Mouse (Mus musculus): ENCODE data around the gene Galnt14. TPM values are rescaled to one million over a fixed set of nuclear protein-coding genes. Genes with fewer than 3 reads are reported as not detected.

Gene Galnt14
- polyA plus RNA-seq, 1 experiment = 7.6 TPM

DNA sequence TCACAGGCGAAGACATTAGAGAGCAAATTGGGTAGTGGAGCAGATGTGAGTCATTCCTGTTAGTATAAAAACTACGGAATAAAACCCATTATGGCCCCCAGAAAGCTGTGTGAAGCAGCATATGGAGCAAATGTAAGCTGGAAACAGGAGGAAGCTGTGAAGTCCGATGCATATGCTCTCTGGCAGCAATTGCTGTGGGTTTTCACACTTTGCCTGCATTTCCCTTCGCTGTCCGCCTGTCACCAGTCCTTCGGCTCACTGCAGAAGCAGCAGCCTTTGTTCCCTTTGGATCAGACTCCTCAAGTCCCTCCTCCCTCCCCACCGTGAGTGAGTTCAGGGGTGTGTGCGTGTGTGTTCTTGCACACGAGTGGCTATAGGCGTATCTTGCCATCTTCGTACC lies 3.1 kb upstream of the Galnt14 start:
- Histone ChIP-seq H3K4me1 (ENCODE audit: control insufficient read depth, insufficient read depth, low read length) (no peaks in the 10 kb centered on the region; the same call in 1 of the 2 replicates), H3K27ac (ENCODE audit: insufficient read depth, low read length) (no peak overlapping the region), H3K4me3 (replicated peaks; ENCODE audit: insufficient read depth, low read depth, low read length) (no peak overlapping the region), H3K27me3 (ENCODE audit: control insufficient read depth, insufficient read depth, low read length) (no peaks in the 10 kb centered on the region; the same call in 1 of the 2 replicates)
- peak; percentile 28 to 32 for DNase-seq
- no peak for TF ChIP-seq POLR2A (IDR thresholded peaks at IDR 0.05; ENCODE audit: borderline replicate concordance, insufficient read depth, low read length)
- TF ChIP-seq CTCF (IDR thresholded peaks at IDR 0.05; ENCODE audit: borderline replicate concordance, insufficient read depth, low read depth, low read length) = no peak
- whole genome bisulfite sequencing = 58% methylated on average over 11 of the region's 11 CpGs

DNA sequence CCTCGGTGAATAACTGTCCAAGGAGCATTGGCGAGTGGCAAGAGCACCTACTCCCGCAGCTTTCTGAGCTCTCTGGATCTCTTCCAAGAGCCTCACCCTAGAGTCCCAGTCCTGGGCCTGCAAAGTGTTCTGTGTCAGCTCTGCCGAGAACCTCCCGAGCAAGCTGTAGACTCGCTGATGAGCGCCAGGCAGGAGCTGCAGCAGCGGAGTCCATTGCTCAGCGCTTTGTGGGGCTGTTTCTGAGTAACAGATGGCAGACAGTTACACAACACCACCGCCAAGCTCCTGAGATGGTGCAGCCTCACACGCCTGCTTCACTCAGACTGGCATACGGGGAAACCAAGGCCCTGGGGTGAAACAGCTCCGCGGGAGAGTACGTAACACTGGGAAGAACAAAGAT lies 1.7 kb upstream of the Galnt14 start:
- no peak for TF ChIP-seq CTCF (IDR thresholded peaks at IDR 0.05; ENCODE audit: borderline replicate concordance, insufficient read depth, low read depth, low read length)
- no peak for TF ChIP-seq POLR2A (IDR thresholded peaks at IDR 0.05; ENCODE audit: borderline replicate concordance, insufficient read depth, low read length)
- H3K27ac ChIP-seq (ENCODE audit: insufficient read depth, low read length) = no peak overlapping the region
- H3K4me1 ChIP-seq (ENCODE audit: control insufficient read depth, insufficient read depth, low read length) = no peaks in the 10 kb centered on the region; the same call in 1 of the 2 replicates
- peak; percentile 57 to 73 for DNase-seq
- 18% methylated on average over 15 of the region's 15 CpGs for whole genome bisulfite sequencing
- H3K4me3 ChIP-seq (replicated peaks; ENCODE audit: insufficient read depth, low read depth, low read length) = no peak overlapping the region
- no peaks in the 10 kb centered on the region; the same call in 1 of the 2 replicates for H3K27me3 ChIP-seq (ENCODE audit: control insufficient read depth, insufficient read depth, low read length)

DNA sequence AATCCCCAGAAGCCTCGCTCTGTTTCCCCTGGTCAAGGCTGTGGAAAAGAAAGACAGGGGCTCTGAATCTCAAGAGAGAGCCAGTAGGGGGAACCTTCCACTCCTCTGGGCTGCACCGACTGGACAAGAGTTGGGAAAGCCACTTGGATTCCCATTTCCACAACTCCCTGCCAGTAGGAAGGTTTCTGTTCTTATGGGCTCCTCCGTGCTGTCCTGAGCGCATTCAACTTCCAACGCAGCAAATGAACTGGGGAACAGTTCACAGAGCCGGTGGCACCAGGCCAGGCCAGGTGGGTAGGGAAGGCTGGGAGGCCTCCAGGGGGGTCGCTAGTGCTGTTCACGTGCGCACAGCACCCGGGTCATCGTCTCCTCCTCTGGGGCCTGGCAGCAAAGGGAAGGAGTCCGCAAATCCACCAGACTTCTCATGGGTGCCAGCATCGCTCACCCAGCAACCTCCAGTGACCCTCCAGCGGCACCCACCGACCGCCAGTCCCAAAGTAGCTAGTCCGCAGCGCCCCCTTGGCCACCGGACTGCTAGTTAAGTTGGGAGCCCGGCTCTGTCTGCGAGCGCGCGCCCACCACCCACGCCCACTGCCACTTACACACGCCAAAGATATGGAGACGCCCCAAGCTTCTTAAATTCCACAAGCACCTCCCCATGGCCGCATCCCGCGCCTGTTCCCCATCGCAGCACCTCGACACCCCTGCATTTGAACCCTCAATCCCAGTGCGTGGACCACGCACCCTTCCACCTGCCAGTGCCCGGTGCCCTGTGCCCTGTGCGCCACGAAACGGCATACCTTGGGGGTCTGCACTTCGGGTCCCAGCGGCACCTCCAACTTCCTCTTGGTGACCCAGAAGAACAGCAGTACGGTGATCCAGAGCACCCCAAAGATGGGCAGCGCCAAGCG lies 867 bp downstream of the Galnt14 start:
- H3K27me3 ChIP-seq (ENCODE audit: control insufficient read depth, insufficient read depth, low read length) = no peaks in the 10 kb centered on the region; the same call in 1 of the 2 replicates
- DNase-seq = peak; percentile 12 to 29
- WGBS = 2% methylated on average over 43 of the region's 43 CpGs
- peak overlapping the region; percentile 49 for H3K4me3 ChIP-seq (replicated peaks; ENCODE audit: insufficient read depth, low read depth, low read length)
- TF ChIP-seq CTCF (IDR thresholded peaks at IDR 0.05; ENCODE audit: borderline replicate concordance, insufficient read depth, low read depth, low read length) = no peak
- TF ChIP-seq POLR2A (IDR thresholded peaks at IDR 0.05; ENCODE audit: borderline replicate concordance, insufficient read depth, low read length) = no peak
- H3K4me1 ChIP-seq (ENCODE audit: control insufficient read depth, insufficient read depth, low read length) = no peaks in the 10 kb centered on the region; the same call in 1 of the 2 replicates
- no peak overlapping the region for H3K27ac ChIP-seq (ENCODE audit: insufficient read depth, low read length)

DNA sequence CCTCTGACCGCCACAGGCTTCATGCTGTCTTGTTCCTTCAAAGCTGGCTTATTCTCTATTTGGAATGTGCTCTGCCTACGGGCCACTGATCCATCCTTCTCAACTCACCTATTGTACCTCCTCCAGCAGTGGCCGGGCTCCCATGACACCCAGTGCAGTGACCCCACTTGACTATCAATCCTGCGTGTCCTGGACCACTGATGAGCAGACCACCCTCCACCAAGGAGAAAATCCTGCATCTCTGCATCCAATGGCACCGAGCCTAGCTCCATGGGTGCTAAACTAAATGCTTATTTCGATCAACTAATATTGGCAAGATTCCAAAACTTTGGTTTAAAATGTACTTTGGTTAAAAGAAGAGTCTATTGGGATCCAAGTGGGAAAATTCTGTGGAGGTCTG lies 1.8 kb downstream of the Galnt14 start:
- WGBS = 74% methylated on average over 6 of the region's 6 CpGs
- no peak overlapping the region for H3K4me3 ChIP-seq (replicated peaks; ENCODE audit: insufficient read depth, low read depth, low read length)
- TF ChIP-seq CTCF (IDR thresholded peaks at IDR 0.05; ENCODE audit: borderline replicate concordance, insufficient read depth, low read depth, low read length) = no peak
- H3K4me1 ChIP-seq (ENCODE audit: control insufficient read depth, insufficient read depth, low read length) = no peaks in the 10 kb centered on the region; the same call in 1 of the 2 replicates
- no peaks in the 10 kb centered on the region; the same call in 1 of the 2 replicates for H3K27me3 ChIP-seq (ENCODE audit: control insufficient read depth, insufficient read depth, low read length)
- no peak for DNase-seq
- H3K27ac ChIP-seq (ENCODE audit: insufficient read depth, low read length) = no peak overlapping the region

DNA sequence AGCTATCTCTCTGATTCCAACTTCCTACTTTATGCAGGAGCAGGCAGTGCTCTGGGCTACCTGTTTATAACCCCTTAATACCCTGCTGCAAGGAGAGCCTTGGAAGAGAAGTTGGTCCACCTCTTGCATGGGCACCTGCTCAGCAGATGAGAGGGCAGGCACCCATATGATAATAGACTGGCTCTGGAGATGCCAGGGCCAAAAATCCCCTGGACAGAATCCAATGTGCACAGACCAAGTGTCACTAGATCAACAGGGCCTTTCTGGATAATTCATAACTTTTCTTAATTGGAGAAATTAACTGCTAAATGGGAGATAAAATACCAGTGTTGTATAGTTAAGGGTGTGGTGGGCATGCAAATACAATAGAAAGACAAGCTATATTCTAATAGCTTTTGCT lies 6.7 kb downstream of the Galnt14 start:
- Histone ChIP-seq H3K27me3 (ENCODE audit: control insufficient read depth, insufficient read depth, low read length) (no peaks in the 10 kb centered on the region; the same call in 1 of the 2 replicates), H3K27ac (ENCODE audit: insufficient read depth, low read length) (no peak overlapping the region)

DNA sequence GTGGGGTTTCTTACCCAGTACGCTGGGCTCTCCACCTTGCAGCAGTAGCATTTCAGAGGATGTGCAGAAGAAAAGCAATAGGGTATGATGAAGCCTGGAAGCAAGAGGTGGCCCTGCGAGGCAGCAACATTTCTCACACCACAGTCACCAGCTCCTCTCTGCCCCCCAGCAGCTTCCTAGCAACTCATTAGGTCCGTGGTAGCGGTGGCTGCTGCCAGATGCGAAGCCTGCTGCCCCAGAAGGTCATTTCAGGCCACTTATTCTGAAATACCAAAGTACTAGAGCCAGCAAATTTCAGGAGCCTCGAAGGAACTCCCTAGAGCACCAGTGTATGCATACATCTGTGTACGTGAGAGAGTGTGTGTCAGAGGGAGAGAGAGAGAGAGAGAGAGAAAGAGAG lies 9.2 kb downstream of the Galnt14 start:
- Histone ChIP-seq H3K4me3 (replicated peaks; ENCODE audit: insufficient read depth, low read depth, low read length) (no peak overlapping the region), H3K4me1 (ENCODE audit: control insufficient read depth, insufficient read depth, low read length) (no peaks in the 10 kb centered on the region), H3K27me3 (ENCODE audit: control insufficient read depth, insufficient read depth, low read length) (no peaks in the 10 kb centered on the region; the same call in 1 of the 2 replicates), H3K27ac (ENCODE audit: insufficient read depth, low read length) (no peak overlapping the region)
- TF ChIP-seq CTCF (IDR thresholded peaks at IDR 0.05; ENCODE audit: borderline replicate concordance, insufficient read depth, low read depth, low read length) = no peak
- no peak for TF ChIP-seq POLR2A (IDR thresholded peaks at IDR 0.05; ENCODE audit: borderline replicate concordance, insufficient read depth, low read length)
- no peak for DNase-seq
- 33% methylated on average over 7 of the region's 7 CpGs for WGBS

More for the DNA sequence above, 6.7 kb downstream of the Galnt14 start:
- TF ChIP-seq POLR2A (IDR thresholded peaks at IDR 0.05; ENCODE audit: borderline replicate concordance, insufficient read depth, low read length) = no peak
- TF ChIP-seq CTCF (IDR thresholded peaks at IDR 0.05; ENCODE audit: borderline replicate concordance, insufficient read depth, low read depth, low read length) = no peak
- H3K4me1 ChIP-seq (ENCODE audit: control insufficient read depth, insufficient read depth, low read length) = no peaks in the 10 kb centered on the region
- DNase-seq = no peak
- H3K4me3 ChIP-seq (replicated peaks; ENCODE audit: insufficient read depth, low read depth, low read length) = no peak overlapping the region

DNA sequence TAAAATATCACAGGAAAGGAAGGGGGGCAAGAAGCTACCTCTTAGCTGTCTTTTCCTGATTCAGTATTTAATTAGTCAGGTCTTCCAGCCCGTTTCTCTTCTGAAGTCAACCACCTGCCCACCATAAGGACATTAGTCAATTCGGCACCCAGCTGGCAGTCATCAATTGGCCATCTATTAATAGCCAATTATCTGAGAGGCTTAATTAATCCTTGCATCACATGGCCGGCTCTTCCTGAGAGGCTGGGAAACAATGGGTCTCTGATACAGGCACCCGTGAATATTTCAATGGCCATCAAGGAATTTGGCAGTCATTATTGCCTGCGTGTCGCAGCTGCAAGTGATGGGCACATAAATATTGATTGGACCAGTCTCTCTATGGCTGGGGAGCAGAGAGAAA lies 10.4 kb downstream of the Galnt14 start:
- Histone ChIP-seq H3K4me1 (ENCODE audit: control insufficient read depth, insufficient read depth, low read length) (no peaks in the 10 kb centered on the region), H3K4me3 (replicated peaks; ENCODE audit: insufficient read depth, low read depth, low read length) (no peak overlapping the region), H3K27me3 (ENCODE audit: control insufficient read depth, insufficient read depth, low read length) (no peaks in the 10 kb centered on the region; the same call in 1 of the 2 replicates), H3K27ac (ENCODE audit: insufficient read depth, low read length) (no peak overlapping the region)
- WGBS = 38% methylated on average over 6 of the region's 6 CpGs
- no peak for DNase-seq
- no peak for TF ChIP-seq POLR2A (IDR thresholded peaks at IDR 0.05; ENCODE audit: borderline replicate concordance, insufficient read depth, low read length)
- no peak for TF ChIP-seq CTCF (IDR thresholded peaks at IDR 0.05; ENCODE audit: borderline replicate concordance, insufficient read depth, low read depth, low read length)

All from cerebellum, adult 2 months (tissue).